Mouse (Mus musculus) mouse embryonic stem cell (cell line): ENCODE measurements around the gene Arhgap25.

Source experiments
- in situ Hi-C, 2 experiments: fragments of 300-500 bp; cut with MboI; formaldehyde crosslinking; loops; 1 replicate in 1 of 2; 3 replicates in 1 of 2; pipeline ENCODE4 v1.14.3; 2019 to 2020; ENCODE audit warnings: low sequenced_read_pairs in 2 of 2, low pct_unique_long_range_greater_than_20kb in 1 of 2, mixed read lengths in 1 of 2; ENCODE audit not compliant: unreplicated experiment in 1 of 2

Gene Arhgap25

DNA sequence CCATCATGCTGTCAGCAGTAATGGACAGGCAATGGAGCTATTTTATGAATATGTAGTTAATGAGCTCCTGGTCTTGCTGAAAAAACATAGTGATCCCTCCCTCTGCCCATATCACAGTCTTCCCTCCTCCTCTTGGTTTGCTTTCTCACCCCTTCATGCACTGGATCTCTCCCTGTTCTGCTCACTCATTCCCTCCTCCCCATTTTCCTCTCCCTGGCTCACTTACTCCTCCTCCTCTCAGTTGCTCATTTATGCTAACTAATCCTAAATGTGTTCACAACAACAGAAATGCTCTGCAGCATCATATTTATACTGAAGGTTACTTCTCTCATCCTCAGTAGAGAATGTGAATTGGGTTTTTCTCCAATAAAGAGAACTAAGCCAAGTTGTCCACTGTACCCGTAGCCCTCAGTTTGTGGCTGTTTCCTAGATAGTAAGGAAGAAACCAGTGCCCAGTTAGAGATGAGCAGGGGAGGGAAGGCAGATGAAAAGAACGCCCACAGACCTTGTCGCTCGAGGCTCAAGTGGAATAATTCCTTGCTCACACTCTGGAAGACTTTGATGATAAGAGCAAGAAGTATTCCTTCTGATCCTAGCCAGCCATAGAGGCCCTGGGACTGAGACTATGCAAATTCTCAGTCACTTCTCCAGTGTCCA lies 15.2 kb downstream of the Arhgap25 start:
- in situ Hi-C loops, result no loop called here

DNA sequence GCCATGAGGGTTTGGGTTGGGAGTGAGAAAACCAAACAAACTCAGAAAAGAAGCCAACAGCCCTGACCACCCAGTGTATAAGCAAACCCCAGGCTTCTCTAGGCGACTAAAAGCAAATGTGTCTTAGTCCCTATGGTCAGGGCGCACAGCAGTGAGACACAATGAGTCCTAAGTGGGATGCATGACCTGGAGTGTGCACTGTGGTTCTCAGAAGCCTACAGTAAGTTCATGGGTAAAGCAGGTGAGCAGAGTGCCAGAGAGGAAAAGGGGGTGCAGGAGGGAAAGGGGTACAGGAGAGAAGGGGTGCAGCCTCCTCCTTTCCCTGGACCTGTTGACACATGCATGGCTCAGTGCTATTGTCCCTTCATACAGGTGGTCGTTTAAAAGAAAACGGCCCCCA lies 18.7 kb downstream of the Arhgap25 start:
- in situ Hi-C loops, result loop anchor here in 1 of 2 experiments (5.0 kb wide), 1 partner anchor 117 kb away; no protein-coding TSS in a partner anchor

DNA sequence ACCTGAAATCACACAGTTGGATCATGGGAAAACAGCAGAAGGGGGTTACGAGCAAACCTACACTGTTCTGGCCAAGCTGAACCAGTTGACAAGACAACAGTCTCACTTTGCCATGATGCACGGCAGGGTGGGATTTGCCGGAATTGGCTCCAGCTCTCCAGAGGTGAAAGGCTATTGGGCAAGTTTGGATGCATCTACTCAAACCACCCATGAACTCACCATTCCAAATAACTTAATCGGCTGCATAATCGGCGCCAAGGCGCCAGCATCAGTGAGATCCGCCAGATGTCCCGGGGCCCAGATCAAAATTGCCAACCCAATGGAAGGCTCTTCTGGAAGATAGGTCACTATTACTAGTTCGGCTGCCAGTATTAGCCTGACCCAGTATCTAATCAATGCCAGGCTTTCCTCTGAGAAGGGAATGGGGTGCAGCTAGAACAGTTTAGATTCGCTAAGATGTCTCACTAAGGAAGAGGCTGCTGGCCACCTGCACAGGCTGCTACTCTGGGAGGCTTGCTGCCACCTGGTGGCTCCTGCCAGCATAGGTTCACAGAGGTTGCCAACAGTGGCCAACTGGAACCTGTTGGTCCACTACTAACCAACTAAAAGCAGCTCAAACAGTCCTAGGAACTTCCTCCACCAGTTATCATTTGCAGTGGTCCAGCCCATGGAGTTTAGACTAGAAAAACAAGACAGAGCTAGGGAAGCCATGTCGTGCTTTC lies 19.9 kb downstream of the Arhgap25 start:
- in situ Hi-C loops, result loop anchor here in 1 of 2 experiments (5.0 kb wide), 1 partner anchor 116 kb away; no protein-coding TSS in a partner anchor

DNA sequence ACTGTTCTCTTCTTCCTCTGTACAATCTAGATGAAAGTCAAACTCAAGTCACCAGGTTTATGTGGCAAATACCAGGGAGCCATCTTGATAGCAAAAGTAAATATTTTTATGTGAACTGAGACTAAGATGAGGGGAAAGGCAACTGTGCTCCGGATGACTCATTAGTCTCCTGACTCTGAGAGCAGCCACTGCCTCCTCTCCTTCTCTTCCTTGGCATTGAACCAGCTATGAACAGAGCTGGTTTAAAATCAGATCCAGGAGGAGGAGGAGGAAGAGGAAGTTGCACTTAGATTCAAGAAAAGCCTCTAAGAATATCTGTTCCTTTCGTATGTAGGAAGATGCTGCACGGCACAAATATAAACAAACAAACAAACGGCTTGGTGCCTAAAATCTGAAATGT lies 22.1 kb downstream of the Arhgap25 start:
- in situ Hi-C loops, result loop anchor here in 1 of 2 experiments (5.0 kb wide), 1 partner anchor 114 kb away; no protein-coding TSS in a partner anchor

DNA sequence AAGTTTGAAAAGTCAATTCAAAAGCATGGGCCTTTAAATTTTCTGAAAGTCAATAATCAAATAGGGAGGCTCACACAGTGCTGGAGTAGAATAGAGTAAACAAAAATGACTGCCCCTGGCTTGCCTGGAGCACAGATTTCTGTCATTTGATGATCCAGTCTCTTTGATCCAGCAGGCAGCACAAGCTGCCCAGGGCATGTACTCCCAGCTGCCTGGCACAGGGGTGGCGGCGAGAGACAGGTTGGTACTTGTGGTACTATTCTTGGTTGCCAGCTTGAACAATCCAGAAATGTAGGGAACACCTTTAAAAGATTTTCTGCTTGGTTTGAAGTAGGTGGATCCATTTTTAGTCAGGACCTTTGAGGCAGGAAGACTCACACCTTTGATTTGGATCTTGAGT lies 23.3 kb downstream of the Arhgap25 start:
- in situ Hi-C loops, result loop anchor here in 1 of 2 experiments (5.0 kb wide), 1 partner anchor 113 kb away; no protein-coding TSS in a partner anchor

DNA sequence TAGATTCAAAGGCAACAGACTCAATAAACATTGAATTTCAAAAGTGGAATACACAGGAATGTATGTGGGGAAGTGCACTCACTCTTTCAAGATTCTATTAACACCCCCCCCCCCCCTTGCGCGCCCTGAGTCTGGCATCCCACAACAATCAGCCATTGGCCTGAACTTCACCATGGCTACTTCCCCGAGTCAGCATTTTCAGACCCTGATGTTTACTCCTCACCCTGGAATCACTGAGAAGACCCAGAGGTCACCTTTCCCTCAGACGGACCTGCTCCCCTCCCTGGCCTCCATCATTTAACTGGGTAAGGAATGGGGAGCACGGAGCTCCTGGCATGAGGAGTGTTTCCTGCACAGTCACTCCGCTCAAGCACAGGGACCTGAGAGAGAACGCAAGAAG lies 28.2 kb downstream of the Arhgap25 start:
- in situ Hi-C loops, result no loop called here

DNA sequence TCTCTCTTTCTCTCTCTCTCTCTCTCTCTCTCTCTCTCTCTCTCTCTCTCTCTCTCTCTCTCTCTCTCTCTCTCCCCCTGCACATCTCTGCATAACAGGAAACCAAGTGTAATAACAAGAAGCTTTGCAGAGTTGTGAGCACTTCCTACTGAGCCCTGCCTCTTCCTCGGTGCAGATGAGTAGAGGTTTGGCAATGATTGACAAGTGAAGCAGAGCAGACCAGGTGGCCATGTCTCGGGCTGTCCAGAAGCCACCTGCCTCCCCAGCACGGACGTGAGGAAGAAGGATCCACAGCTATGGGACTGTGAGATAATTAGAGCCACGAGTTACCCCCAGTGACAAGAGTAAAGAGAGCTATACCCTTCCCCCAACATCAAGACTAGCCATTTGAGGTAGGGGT lies 29.1 kb downstream of the Arhgap25 start:
- in situ Hi-C loops, result no loop called here

DNA sequence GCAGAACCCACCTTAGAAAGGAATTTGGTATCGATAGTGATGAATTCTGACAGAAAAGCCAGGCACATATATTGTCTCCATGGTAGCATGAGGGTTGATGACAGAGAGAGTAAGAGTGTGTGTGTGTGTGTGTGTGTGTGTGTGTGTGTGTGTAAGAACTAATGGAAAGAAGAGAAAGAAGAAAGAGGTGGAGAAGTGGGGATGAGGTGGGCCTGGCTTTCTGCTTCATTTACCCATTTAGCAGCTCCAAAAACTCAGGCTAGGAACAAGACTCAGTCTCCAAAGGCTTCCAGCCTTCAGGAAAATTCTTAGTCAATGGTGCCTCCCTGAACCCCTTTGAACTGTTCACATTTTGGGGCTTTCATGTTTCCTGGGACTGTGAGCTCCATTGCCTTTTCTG lies 29.5 kb downstream of the Arhgap25 start:
- in situ Hi-C loops, result no loop called here

DNA sequence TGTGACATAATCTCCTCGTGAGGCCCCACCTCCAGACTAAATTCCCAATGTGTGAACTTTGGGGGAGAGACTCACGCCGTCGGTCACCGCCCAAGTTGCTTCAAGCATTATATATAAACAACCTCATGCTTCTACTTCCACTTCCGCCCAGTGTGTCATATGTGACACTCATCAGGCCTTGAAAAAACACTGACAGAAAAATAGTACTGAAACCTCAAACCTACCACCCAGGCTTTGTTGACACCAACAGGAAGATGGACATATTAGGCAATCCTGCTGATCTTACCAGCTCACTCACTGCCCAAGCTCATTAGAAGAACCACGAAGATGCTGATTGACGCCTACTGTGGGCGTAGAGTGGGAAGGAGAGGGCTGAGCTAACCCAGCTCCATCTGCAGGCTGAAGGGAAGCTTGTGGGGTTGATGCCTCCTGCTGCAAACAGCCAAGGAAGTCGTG lies 30.2 kb downstream of the Arhgap25 start:
- in situ Hi-C loops, result no loop called here

DNA sequence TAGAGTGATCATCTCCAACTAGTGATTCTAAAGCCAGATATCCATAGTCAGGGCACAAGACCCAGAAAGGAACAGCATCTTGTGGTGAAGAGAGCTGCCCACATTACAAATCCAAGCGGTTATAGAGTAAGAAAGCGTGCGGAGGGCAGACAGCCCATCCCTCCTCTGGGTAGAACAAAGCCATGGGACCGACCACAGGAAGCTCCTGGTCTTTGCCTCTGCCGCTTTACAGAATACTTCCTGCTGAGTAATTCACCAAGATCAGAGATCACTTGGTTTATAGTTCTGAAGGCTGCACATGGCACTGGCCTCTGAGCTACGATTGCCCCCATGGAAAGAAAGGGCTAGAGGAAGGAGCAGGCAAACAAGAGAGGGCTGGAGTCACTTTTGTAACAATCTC lies 30.6 kb downstream of the Arhgap25 start:
- in situ Hi-C loops, result no loop called here

DNA sequence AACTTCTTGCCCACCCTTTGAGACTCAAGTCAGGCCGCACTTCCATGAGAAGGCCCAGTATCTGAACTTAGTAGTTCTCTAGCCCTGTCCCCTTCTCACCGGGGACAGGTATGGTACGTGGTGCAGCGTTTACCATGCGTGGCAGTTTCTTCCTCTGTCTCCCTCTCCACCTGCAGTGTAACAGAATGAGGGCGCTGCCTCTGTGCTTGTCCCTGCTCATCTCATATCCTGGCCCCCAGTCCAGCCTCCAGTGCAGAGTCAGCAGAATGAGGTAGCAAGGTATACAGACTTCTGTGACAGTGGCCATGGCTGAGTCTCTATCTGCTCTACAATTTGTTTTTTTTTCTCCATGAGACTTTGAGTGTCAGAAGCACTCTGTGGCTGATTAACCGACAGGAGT lies 32.4 kb downstream of the Arhgap25 start:
- in situ Hi-C loops, result no loop called here

DNA sequence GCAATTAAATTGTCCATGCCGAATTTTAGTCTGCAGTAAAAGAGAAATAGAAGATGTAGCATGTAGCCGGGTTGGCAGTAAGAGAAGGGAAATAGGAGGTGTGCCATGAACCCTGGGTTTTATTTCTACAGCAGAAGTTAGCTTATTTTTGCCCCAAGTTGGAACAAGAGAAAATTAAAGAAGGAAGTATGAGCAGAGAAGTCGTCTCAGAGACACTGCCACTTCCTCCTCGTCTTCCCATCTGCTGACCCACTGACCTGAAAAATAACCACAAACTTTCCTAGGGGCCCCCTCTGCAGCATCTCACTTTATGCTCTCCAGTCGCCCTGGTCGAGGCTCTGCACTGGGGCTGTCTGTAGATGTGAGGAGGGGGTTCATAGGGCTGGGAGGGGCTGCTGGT lies 33.3 kb downstream of the Arhgap25 start:
- in situ Hi-C loops, result no loop called here

DNA sequence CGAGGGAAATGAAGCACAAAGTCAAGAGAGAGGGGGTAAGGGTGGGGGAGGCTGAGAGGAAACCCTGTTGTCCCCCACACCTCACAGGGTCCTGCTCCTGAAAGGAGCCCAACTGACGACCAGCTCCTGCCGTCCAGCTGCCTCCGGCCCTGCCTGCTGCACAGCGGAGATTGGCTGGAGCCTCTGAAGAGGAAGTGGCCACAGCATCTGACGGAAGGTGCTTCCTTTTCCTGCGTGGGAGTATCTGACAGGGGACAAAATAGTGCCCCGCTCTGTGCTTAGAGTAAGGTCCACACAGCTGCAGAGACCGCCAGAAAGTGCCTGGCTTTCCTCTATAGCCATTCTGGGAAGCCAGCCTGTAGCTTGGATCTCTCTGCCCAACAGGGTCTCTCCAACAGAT lies 36.9 kb downstream of the Arhgap25 start:
- in situ Hi-C loops, result no loop called here

DNA sequence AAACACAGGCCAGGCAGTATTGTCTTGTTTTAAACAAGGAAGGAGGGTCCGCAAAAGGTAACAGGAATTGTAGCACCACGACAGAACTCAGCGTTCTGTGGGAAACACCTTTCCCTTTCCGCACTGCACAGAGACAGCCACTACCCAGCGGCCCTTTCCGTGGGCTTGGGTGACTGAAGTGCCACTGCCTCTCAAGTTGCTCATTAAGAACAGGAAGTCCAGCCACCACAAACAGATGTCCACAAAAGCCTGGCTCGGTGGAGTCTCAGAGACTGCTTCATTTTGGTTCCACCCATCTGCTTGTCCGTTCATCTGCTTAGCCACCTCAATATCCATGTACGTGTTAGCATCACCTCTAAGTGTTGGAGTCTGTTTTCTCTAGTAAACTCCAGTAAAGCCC lies 38.7 kb downstream of the Arhgap25 start:
- in situ Hi-C loops, result no loop called here

DNA sequence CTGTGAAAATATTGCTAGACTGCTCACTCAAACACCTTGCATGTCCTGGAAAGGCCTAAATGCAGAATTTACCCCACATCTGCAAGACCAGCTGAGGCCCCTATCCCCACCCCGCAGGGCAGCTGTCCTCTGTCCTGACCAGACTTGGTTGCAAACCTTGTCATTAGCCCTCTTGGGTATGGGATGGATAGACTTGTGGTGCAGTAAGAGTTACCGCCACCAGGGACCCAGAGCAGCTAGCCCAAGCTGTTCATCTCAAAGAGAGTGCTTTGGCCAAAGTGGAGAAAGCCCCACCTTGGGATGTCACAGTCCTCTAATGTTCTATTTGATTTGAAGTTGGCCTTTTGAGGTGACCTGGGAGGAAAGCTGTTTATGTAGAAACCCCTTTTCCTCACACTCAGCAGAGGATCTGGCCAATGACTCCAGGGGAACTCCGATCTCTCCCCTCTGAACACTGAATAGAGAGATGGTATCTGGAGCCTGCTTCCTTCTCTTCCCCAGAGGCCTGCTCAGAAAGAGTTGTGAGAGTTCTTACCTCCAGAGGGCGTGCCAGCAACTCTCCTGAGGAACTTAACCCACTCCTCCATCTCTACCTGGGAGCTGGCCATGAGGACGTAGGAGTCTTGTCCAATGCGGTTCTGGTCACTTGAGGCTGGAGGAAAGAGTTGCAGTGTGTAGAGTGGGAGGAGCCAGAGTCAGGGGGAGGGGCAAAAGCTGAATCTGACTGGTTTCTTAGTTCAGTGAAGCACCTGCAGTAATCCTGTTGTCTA lies 45.2 kb downstream of the Arhgap25 start:
- in situ Hi-C loops, result no loop called here

DNA sequence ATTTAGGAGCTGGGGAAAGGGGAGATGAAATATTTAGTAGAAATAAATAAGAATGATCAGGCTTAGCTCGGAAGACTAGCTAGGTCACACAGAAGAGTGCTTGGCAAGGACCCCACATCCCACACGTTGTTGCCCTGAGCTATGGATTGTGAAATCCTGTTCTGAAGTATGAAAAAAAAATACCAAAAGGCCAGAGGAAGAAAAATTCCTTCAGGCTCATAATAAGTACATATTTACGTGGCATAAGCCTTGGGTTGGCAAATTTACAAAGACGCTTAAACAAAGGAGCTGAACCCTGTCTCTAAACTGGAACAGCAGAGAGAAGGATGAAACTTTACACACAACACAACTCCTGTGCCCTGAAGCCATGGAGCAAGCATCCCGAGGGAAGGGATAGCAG lies 48.3 kb downstream of the Arhgap25 start:
- in situ Hi-C loops, result no loop called here

DNA sequence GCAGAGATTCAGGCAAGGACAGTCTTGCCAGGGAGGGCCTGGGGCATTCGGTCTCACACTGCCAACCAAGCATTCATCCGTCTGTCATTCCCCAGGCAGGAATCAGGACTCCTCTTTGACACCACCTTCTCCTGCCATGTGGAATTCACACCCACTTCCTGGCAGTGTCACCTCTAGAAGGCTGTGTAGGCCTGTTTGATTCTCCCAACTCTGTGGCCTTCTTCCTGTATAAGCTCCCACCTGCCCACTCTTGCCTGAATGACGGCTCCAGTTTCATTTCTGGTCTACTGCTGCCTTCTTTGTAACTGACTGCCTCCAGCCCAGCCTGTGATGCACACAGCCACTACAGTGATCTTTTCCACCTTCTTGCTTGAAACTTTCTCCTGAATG lies 49.2 kb downstream of the Arhgap25 start:
- in situ Hi-C loops, result no loop called here

DNA sequence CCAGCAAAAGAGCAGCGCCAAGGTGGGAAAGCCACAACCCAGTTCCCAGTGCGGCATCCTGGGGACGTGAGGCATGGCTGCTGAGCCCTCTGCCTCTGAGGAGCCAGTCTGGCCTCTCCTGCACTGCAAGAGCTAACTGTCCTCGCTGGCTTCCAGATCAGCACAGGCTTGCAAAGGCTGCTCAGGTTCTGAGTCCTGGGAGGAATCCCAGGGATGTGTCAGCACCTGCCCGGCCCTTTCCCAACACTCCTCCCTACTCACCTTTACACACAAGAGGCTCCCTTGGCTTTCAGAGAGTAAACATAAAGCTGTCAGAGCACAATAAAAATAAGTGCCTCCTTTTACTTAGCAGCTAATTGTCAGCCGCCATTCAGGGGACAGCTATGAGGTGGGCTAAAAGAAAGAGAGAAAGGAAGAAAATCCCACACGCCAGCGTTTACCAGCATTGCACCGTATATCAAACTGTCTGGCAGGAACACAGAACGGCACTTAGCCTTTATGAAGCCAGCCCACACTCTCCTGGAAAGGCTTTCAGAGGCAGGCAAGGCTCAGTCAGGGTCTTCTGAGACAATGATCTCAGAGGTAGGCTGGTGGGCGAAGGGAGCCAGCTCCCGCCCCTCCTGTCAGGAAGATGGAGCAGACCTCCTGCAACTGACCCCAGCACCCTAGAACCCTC lies 49.7 kb downstream of the Arhgap25 start:
- in situ Hi-C loops, result no loop called here
